Mouse (Mus musculus) heart, embryonic 14.5 days (tissue): ENCODE data around the gene Atxn10. TPM values are rescaled to one million over a fixed set of nuclear protein-coding genes. Genes with fewer than 3 reads are reported as not detected.
"Not testable (repeated sequence)": the region's sequence is repeated elsewhere in the genome, so short reads cannot be mapped to it uniquely, and the experiment has no call there.

ENCODE experiments used
- ATAC-seq: fragments of 200-750 bp; cut with Nextera tagmentation; 2 replicates; pipeline ENCODE4 v1.8.0; 2017; ENCODE audit warnings: low read depth, moderate TSS enrichment; ENCODE audit not compliant: insufficient number of reproducible peaks, insufficient read depth, low FRiP score
- H3K27ac ChIP-seq, 2 experiments: fragments of 200-500 bp in 1 of 2; fragments of 300-500 bp in 1 of 2; sonication (generic) in 1 of 2; replicated peaks in 1 of 2; 2 replicates each; pipeline ENCODE4 v1.5.1; 2012 to 2014; ENCODE audit warnings: low read depth in 2 of 2, low read length in 2 of 2, control low read depth in 1 of 2, mild to moderate bottlenecking in 1 of 2, mixed read lengths in 1 of 2; ENCODE audit not compliant: control insufficient read depth in 1 of 2, insufficient read depth in 1 of 2
- H3K27me3 ChIP-seq: fragments of 300-500 bp; sonication (generic); 2 replicates; pipeline ENCODE4 v1.6.1; 2014; ENCODE audit warnings: mild to moderate bottlenecking, low read length, control low read depth; ENCODE audit not compliant: control insufficient read depth, insufficient read depth
- H3K36me3 ChIP-seq: fragments of 300-500 bp; sonication (generic); 2 replicates; pipeline ENCODE4 v1.6.1; 2014; ENCODE audit warnings: mild to moderate bottlenecking, control low read depth, low read length, mixed read lengths; ENCODE audit not compliant: control insufficient read depth, insufficient read depth
- H3K4me1 ChIP-seq, 2 experiments: fragments of 200-500 bp in 1 of 2; fragments of 300-500 bp in 1 of 2; sonication (generic) in 1 of 2; 2 replicates each; pipeline ENCODE4 v1.6.1; 2012 to 2014; ENCODE audit warnings: low read length in 2 of 2, control low read depth in 1 of 2, mixed read lengths in 1 of 2; ENCODE audit not compliant: control insufficient read depth in 2 of 2, insufficient read depth in 2 of 2
- H3K4me2 ChIP-seq: fragments of 300-500 bp; sonication (generic); 2 replicates; pipeline ENCODE4 v1.6.1; 2014; ENCODE audit warnings: mild to moderate bottlenecking, low read length
- H3K4me3 ChIP-seq, 2 experiments: fragments of 200-500 bp in 1 of 2; fragments of 300-500 bp in 1 of 2; sonication (generic) in 1 of 2; 2 replicates each; pipeline ENCODE4 v1.5.1; 2012 to 2014; ENCODE audit warnings: low read length in 2 of 2, mild to moderate bottlenecking in 2 of 2, control low read depth in 1 of 2, low read depth in 1 of 2, moderate library complexity in 1 of 2; ENCODE audit not compliant: control insufficient read depth in 1 of 2, insufficient read depth in 1 of 2
- H3K9ac ChIP-seq: fragments of 300-500 bp; sonication (generic); 2 replicates; pipeline ENCODE4 v1.6.1; 2014; ENCODE audit warnings: mild to moderate bottlenecking, low read length
- H3K9me3 ChIP-seq: fragments of 300-500 bp; sonication (generic); 2 replicates; pipeline ENCODE4 v1.6.1; 2016; ENCODE audit warnings: low read length, control low read depth; ENCODE audit not compliant: control insufficient read depth
- WGBS: fragments of 180-500 bp; shearing (Covaris S2); extraction: QIAGEN DNeasy Blood & Tissue Kit; methylation state at CpG from one replicate; pipeline ENCODE4 v1.1.7; 2014; 5-methylcytosine and 5-hydroxymethylcytosine counted together
- polyA plus RNA-seq: library from polyadenylated mRNA; unstranded; fragments of >200 nt; fragmentation: Nextera tagmentation; extraction: Ambion mirVana; gene quantifications from 2 replicates; pipeline ENCODE4 v1.2.1, GENCODE M21; 2014

Gene Atxn10
- polyA plus RNA-seq, 1 experiment from 2014 or later: 234 TPM

- Histone ChIP-seq H3K4me3 (no peak overlapping the region), H3K9ac (no peak overlapping the region), H3K27me3 (no peaks in the 10 kb centered on the region), H3K4me1 (peaks cover 3 to 5% of the 10 kb centered on the region in 2 experiments; a peak in 2 of 4 replicates), H3K27ac (no peak overlapping the region), H3K36me3 (no peaks in the 10 kb centered on the region), H3K9me3 (no peaks in the 10 kb centered on the region), H3K4me2 (no peak overlapping the region)
- no peak for ATAC-seq
- WGBS: 81% methylated on average over 4 of the region's 4 CpGs
Measured at GRCm38 (mm10) chr15:85323214-85323613, 12.8 kb upstream of the Atxn10 start.

GRCm38 (mm10) chr15:85324426-85324825, 11.6 kb upstream of the Atxn10 start:
- Histone ChIP-seq H3K9ac (no peak overlapping the region), H3K4me2 (no peak overlapping the region), H3K4me3 (no peak overlapping the region), H3K27ac (no peak overlapping the region), H3K36me3 (no peaks in the 10 kb centered on the region), H3K4me1 (peaks cover 3 to 5% of the 10 kb centered on the region in 2 experiments; a peak in 2 of 4 replicates), H3K27me3 (no peaks in the 10 kb centered on the region), H3K9me3 (no peaks in the 10 kb centered on the region)
- 91% methylated on average over 1 of the region's 1 CpGs for WGBS
- ATAC-seq: no peak

GRCm38 (mm10) chr15:85327808-85328207, 8.2 kb upstream of the Atxn10 start:
- H3K9ac ChIP-seq: no peak overlapping the region; the same call in 1 of the 2 replicates
- H3K36me3 ChIP-seq: no peaks in the 10 kb centered on the region
- no peaks in the 10 kb centered on the region for H3K9me3 ChIP-seq
- H3K4me3 ChIP-seq: 0 out of 4 replicates have a peak overlapping the region, but pooled peaks of 1 of the 2 experiments have one; percentile 4
- no peak overlapping the region for H3K27ac ChIP-seq
- 24% methylated on average over 11 of the region's 11 CpGs for WGBS
- peaks cover 3 to 5% of the 10 kb centered on the region in 2 experiments; a peak in 2 of 4 replicates for H3K4me1 ChIP-seq
- H3K4me2 ChIP-seq: peak overlapping the region; percentile 45
- no peak for ATAC-seq
- H3K27me3 ChIP-seq: no peaks in the 10 kb centered on the region

- not testable (repeated sequence) for H3K27me3 ChIP-seq, H3K9me3 ChIP-seq, H3K4me3 ChIP-seq, H3K36me3 ChIP-seq, H3K27ac ChIP-seq, H3K4me2 ChIP-seq, H3K9ac ChIP-seq, ATAC-seq, H3K4me1 ChIP-seq
- WGBS: 68% methylated on average over 2 of the region's 2 CpGs
Measured at GRCm38 (mm10) chr15:85328455-85328854, 7.6 kb upstream of the Atxn10 start.

GRCm38 (mm10) chr15:85329096-85329495, 6.9 kb upstream of the Atxn10 start:
- no peak overlapping the region for H3K9ac ChIP-seq
- no peak for ATAC-seq
- H3K36me3 ChIP-seq: no peaks in the 10 kb centered on the region
- H3K9me3 ChIP-seq: no peaks in the 10 kb centered on the region
- H3K4me3 ChIP-seq: no peak overlapping the region
- H3K4me1 ChIP-seq: peaks cover 3 to 5% of the 10 kb centered on the region in 2 experiments; a peak in 2 of 4 replicates
- WGBS: 90% methylated on average over 5 of the region's 5 CpGs
- no peak overlapping the region for H3K27ac ChIP-seq
- no peaks in the 10 kb centered on the region for H3K27me3 ChIP-seq
- no peak overlapping the region for H3K4me2 ChIP-seq

GRCm38 (mm10) chr15:85330024-85330423, 6.0 kb upstream of the Atxn10 start:
- Histone ChIP-seq H3K27me3 (no peaks in the 10 kb centered on the region), H3K9ac (no peak overlapping the region)

GRCm38 (mm10) chr15:85333511-85333910, 2.5 kb upstream of the Atxn10 start:
- not testable (repeated sequence) for H3K36me3 ChIP-seq, H3K4me2 ChIP-seq, H3K27me3 ChIP-seq, H3K27ac ChIP-seq, H3K4me3 ChIP-seq, ATAC-seq, H3K9ac ChIP-seq, H3K4me1 ChIP-seq, H3K9me3 ChIP-seq
- WGBS: 89% methylated on average over 6 of the region's 6 CpGs

More at GRCm38 (mm10) chr15:85330024-85330423, 6.0 kb upstream of the Atxn10 start:
- Histone ChIP-seq H3K4me3 (no peak overlapping the region), H3K27ac (no peak overlapping the region), H3K36me3 (no peaks in the 10 kb centered on the region), H3K4me2 (no peak overlapping the region), H3K9me3 (no peaks in the 10 kb centered on the region), H3K4me1 (peaks cover 3 to 5% of the 10 kb centered on the region in 2 experiments; a peak in 2 of 4 replicates)
- ATAC-seq: no peak
- WGBS: 87% methylated on average over 6 of the region's 6 CpGs

GRCm38 (mm10) chr15:85334234-85334633, 1.8 kb upstream of the Atxn10 start:
- no peak overlapping the region for H3K4me3 ChIP-seq

More at GRCm38 (mm10) chr15:85334234-85334633, 1.8 kb upstream of the Atxn10 start:
- H3K27ac ChIP-seq: no peak overlapping the region
- H3K9me3 ChIP-seq: no peaks in the 10 kb centered on the region
- WGBS: 38% methylated on average over 3 of the region's 3 CpGs
- H3K4me1 ChIP-seq: peaks cover 5 to 6% of the 10 kb centered on the region in 2 experiments; a peak in 3 of 4 replicates
- H3K9ac ChIP-seq: no peak overlapping the region
- no peaks in the 10 kb centered on the region for H3K27me3 ChIP-seq
- no peak overlapping the region for H3K4me2 ChIP-seq
- H3K36me3 ChIP-seq: no peaks in the 10 kb centered on the region
- no peak for ATAC-seq
